Mouse (Mus musculus) liver, adult 10 weeks (tissue): ENCODE measurements around the gene Olfr763. TPM values are rescaled to one million over a fixed set of nuclear protein-coding genes. Genes with fewer than 3 reads are reported as not detected.

ENCODE experiments used
- polyA plus RNA-seq: library from polyadenylated mRNA; stranded (reverse); fragments of 350-450 nt; fragmentation: Illumina TruSeq; extraction: RNeasy Lipid Tissue Mini Kit (QIAGEN cat#74804); gene quantifications from one replicate; pipeline ENCODE4 v1.2.3, GENCODE M21; 2014; ENCODE audit warnings: low read depth, low replicate concordance

Olfr763 gene
- polyA plus RNA-seq, result not detected

DNA sequence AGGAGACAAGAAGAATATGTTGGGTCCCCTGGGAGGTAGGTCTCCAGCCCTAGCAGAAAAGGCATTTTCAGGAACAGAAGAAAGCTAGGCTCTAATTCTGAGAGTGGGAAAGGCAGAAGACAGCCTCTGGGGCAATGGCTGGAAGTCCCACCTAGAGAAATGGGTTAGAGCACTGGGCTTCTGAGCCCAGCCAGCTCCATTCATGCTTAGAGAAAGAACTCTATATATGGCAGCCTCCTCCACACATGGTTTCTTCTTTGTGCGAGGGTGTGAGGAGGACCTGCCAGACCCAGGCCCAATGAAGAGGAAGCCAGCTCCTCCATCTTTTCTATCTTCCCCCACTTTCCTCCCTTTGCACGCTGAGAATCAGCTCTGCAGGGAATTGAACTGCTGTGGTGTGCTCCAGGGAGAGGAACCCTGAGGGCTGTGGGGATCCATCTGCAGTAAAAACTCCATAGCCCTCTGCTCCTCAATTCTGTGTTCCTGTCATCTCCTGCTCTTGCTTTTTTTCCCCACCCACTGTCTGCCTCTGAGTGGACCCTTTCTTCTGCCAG, at the start of gene Olfr763:
Gene Olfr763, plus strand, starts transcription at position 504 of the 554 bp plus-strand sequence.

DNA sequence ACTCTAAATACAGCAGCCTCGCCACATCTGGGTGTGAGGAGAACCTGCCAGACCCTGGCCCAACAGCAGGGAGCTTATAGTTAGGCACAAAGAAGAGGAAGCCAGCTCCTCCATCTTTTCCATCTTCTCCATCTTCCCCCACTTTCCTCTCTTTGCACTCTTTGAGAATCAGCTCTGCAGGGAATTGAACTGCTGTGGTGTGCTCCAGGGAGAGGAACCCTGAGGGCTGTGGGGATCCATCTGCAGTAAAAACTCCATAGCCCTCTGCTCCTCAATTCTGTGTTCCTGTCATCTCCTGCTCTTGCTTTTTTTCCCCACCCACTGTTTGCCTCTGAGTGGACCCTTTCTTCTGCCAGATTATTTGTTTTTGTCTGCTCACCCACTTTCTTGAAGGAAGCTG, 21.5 kb upstream of the Olfr763 start, which contains the start of gene Olfr9:
Gene Olfr9, plus strand, starts transcription at position 301 of the 400 bp plus-strand sequence.

DNA sequence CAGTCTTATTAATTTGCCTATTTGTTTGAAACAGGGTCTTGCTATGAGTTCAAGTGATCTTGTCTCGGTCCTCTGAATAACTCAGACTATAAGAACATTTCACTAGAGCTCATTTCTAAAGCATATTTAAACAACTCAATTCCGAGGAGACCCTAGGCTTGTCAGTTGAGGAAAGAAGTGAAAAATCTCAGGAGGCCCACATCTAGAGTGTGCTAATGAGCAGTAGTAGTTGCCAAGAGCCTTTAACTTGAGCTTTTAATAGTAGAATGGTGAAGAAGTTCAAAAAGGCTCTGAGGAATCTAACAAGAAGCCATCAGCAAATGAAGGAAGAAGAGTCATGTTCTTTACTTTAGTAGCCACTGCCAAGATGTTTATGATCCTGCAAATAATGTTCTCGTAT, 29.2 kb downstream of the Olfr763 start, which contains the start of gene Olfr764-ps1:
Gene Olfr764-ps1, minus strand, starts transcription at position 101 of the 400 bp plus-strand sequence.

DNA sequence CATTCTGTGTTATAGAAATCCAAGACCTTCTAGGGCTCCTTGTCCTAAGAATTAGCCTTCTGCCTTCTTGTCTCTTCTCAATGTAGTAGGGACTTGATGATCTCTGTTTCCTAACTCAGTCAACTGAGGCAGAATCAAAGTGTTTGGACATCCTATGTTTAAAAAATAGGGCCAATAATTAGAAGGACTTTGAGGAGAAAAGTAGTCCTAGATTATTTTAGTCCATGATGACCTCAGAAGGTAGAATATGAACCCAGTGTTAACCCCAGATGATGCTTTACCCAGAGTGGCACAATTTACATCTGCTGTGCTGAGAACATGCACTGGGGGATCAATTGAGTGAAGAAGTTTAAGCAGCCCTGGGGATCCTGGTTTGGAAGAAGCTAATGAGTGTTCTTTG, 39.3 kb downstream of the Olfr763 start, which contains the start of gene Olfr765:
Gene Olfr765, minus strand, starts transcription at position 101 of the 400 bp plus-strand sequence.

Other genes starting within 250 kb of the Olfr763 start
- gene Mmp19, start 219.9 kb upstream of the Olfr763 start, polyA plus RNA-seq, result 56.0 TPM
- 19.5 TPM for gene Dnajc14, start 206.7 kb upstream of the Olfr763 start, polyA plus RNA-seq
- gene Tmem198b, start 206.4 kb upstream of the Olfr763 start, polyA plus RNA-seq, result 2.1 TPM
- 153 TPM for gene Sarnp, start 193.5 kb upstream of the Olfr763 start, polyA plus RNA-seq
- 126 TPM for gene Ormdl2, start 189.1 kb upstream of the Olfr763 start, polyA plus RNA-seq
- gene Gdf11, start 119.1 kb upstream of the Olfr763 start, polyA plus RNA-seq, result not detected
- 7.7 TPM for gene Cd63, start 109.8 kb upstream of the Olfr763 start, polyA plus RNA-seq
- gene Rdh5, start 87.9 kb upstream of the Olfr763 start, polyA plus RNA-seq, result 7.7 TPM
- 15.0 TPM for gene Bloc1s1, start 86.8 kb upstream of the Olfr763 start, polyA plus RNA-seq
- gene Itga7, start 77.0 kb upstream of the Olfr763 start, polyA plus RNA-seq, result 0.69 TPM
- gene Mettl7b, start 49.8 kb upstream of the Olfr763 start, polyA plus RNA-seq, result 198 TPM
- gene Olfr9, start 21.4 kb upstream of the Olfr763 start, polyA plus RNA-seq, result not detected
- gene Olfr764-ps1, start 29.1 kb downstream of the Olfr763 start, polyA plus RNA-seq, result not detected
- gene Olfr765, start 39.2 kb downstream of the Olfr763 start, polyA plus RNA-seq, result not detected
- not detected for gene Olfr766-ps1, start 58.2 kb downstream of the Olfr763 start, polyA plus RNA-seq
- not detected for gene Olfr767, start 72.1 kb downstream of the Olfr763 start, polyA plus RNA-seq
- gene Olfr768, start 88.6 kb downstream of the Olfr763 start, polyA plus RNA-seq, result not detected
- not detected for gene Olfr769, start 107.1 kb downstream of the Olfr763 start, polyA plus RNA-seq
- not detected for gene Olfr770, start 128.2 kb downstream of the Olfr763 start, polyA plus RNA-seq
- not detected for gene Olfr771, start 154.0 kb downstream of the Olfr763 start, polyA plus RNA-seq
- not detected for gene Olfr772, start 167.1 kb downstream of the Olfr763 start, polyA plus RNA-seq
- gene Olfr773, start 176.6 kb downstream of the Olfr763 start, polyA plus RNA-seq, result not detected
- not detected for gene Olfr774, start 225.4 kb downstream of the Olfr763 start, polyA plus RNA-seq
- not detected for gene Olfr775, start 237.6 kb downstream of the Olfr763 start, polyA plus RNA-seq
- gene Olfr776, start 248.3 kb downstream of the Olfr763 start, polyA plus RNA-seq, result not detected